Mouse (Mus musculus) 3134 (cell line): ENCODE measurements at regions not wholly inside any gene's neighbourhood (a gene's known extent, or its start where the extent isn't known, plus 50 kb on each side); places are given as distances from the start of the nearest gene placed in this dataset.

ENCODE experiments used
- DNase-seq: peaks from one replicate; pipeline ENCODE4 v3.0.0-alpha.2; 2011; ENCODE audit warnings: low spot score; ENCODE audit not compliant: insufficient read length; ENCODE audit errors: extremely low read depth

DNA sequence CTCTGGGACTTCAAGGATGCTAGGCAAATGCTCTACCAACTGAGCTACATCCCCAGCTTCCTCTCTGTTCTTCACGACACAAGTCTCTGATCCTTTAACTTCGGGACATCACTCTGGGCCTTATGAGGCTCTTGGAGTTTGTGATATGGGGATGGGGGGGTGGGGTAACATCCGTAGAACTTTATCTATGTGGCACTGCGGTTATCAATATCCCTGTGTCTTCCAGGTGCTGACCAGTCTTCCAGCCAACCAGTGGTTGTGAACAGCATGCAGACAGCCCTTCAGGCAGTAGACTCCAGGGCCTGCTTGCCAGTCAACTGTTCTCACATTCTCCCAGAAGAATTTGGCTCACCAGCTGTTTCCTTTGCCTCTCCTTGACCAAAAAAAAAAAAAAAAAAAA is 244.7 kb upstream of the Hs6st1 start:
- no peak for DNase-seq

DNA sequence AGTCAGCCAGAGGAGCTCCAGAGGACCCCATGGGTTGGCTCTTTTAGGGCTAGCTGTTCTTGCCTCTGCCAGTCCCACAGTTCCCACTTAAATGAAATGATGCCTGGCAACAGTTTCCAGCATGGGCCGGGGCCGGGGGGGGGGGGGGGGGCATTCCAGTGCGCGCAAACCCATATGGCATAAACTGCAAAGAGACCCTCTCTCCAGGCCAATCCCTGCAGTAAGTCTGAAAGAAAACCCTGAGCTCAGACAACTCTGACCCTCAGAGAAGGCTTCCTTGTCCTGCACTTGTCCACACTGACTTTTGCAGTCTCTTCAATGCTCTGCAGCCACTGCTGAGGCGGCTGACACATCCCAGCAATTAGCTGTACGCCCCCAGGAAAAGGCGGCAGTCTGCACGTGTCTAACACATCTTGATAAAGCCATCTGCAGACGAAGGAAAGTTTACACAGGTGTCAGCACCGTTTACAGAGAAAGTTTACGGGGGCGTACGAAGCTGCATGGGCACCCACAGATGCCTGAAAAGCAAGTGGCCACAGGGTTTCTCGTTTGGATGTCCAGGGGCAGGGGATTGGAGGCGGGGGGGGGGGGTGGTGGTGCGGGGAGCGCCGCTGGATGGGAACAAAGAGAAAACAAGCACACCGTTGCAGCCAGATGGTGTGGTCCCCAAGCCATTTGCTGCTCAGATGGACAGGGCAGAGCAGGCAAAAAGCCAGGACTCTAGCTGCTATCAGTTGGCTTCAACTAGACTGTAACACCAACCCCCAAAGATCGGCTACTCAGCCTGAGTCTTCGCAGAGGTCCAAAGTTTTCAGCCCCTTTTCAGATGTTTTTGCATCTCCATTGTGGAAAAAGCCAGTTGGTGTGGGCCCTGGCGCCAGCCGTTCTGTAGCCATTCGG is 244.0 kb upstream of the Hs6st1 start:
- DNase-seq = no peak

DNA sequence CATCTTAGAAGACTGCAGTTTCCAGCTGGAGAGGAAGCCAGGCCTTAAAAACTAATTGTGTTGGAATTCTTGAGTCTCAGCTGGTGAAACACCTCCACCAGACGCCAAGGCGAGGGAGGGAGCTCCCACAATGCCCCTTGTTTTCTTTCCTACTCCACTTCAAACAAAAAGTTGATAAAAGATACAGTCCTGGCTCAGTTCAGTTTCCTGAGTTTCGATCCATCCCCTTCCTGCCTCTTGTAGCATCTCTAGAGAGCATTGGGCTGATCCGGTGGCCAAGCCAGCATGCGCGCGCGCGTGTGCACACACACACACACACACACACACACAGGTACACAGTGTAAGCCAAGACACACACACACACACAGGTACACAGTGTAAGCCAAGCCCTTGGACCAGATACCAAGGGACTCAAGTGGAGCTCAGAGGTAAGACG is 242.7 kb upstream of the Hs6st1 start:
- DNase-seq = no peak

DNA sequence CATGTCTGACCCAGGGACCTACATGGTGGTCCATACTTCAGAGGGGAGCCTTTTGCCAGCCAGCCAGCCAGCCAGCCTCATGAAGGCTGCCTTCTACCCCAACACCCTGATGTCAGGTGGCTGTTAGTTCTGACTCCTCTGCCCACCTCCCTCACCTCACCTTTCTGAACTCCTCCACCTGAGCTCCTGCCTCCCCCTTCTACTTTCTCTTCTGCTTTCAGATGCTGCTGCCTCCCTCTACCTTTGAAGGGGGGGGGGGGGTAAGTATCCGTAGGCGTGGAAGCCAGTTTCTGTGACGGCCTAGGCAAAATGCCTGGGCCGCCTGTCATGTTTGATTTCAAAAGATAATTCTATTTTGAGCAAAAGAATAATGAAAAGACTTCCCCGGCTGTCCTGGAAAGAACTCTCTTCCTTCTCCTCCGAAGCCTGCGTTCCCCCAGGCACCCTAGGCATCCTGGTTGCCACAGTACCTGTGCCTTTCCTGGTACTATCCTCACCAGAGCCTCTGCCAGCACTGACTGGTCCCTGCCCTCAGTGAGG is 241.6 kb upstream of the Hs6st1 start:
- no peak for DNase-seq

DNA sequence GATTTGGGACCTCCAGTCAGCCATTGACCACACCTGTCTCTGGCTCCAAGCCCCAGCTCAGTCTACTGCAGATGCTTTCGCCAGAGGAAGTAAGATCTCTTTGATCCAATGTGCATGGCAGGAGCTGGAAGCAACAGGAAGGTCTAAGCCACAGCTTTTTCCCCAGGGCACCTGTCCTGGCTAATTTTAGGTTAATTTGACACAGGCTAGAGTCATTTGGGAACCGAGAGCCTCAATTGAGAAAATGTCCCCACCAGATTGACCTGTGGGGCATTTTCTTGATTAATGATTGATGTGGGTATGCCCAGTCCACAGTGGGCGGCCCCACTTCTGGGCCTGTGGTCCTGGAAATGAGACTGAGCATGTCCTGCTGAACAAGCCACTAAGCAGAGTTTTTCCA is 240.7 kb upstream of the Hs6st1 start:
- DNase-seq = no peak

DNA sequence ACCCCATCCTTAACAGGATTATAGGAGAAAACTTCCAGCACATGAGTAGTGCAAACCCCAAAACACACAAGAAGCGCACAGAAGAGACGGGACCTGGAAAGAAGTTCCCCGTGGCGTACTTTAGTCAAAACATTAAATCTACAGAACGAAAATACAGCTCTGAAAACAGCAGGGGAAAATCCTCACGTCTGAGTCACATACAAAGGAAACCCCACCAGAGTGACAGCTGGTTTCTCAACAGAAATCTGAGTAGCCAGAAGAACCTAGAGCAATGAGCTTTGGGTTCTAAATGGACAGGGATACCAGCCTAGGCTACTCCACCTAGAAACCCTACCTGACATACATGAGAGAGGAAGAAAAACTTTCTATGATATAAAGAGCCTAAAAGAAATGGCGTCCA is 234.0 kb upstream of the Hs6st1 start:
- no peak for DNase-seq

DNA sequence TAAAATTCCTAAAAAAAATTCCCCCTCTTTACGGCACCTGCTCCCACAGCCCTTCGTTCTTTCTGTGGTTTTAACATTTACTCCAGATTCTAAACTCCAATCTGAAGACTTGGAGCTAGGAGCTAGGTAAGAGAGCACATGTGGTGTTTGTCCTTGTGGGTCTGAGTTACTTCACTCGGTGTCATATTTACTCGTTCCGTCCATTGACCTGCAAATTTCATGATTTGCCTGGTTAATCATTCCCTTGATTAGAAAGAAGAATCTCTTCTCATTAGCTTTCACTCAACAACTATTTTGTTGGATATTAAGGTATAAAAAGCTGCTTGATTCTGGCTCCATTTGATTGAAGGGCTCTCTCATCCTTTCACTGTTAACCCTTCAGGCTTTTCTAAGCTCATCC is 231.6 kb upstream of the Hs6st1 start:
- DNase-seq = no peak

DNA sequence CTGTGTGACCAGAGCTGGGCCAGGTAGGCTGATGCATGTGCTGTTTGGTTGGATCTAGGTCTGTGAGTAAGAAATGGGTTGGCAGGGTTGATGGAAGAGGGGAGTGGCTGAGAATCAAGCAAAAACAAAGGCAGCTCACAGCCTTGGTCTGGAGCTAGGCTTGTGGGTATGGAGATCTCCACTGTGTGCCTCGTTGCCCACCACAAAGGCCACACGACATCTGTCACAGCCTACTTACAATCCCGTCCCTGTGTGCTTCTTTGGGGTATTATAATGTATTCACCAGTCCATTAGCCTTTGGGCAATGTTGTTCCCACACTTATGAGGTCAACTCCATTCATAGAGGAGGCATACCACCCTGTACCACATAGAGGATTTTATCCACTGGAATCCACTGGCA is 229.6 kb upstream of the Hs6st1 start:
- no peak for DNase-seq

DNA sequence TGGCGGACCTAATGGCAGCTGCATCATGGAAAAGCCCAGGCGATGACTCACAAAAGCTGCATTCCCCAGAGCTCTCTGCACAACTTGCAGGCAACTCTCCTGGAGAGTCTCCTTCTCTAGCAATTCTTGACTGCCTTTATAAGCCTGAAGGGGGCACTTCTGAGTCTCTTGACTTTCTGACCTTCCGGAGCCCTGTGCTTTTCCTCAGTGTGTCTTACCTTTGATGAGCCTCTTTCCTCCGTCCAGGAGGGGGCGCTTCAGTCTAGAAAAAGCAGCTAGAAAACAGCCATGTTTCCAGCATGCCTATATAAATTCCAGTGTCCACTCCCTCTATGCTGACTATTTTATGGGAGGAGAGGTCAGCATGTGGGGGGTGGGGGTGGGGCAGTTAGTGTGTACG is 228.8 kb upstream of the Hs6st1 start:
- peak; percentile 48 for DNase-seq

DNA sequence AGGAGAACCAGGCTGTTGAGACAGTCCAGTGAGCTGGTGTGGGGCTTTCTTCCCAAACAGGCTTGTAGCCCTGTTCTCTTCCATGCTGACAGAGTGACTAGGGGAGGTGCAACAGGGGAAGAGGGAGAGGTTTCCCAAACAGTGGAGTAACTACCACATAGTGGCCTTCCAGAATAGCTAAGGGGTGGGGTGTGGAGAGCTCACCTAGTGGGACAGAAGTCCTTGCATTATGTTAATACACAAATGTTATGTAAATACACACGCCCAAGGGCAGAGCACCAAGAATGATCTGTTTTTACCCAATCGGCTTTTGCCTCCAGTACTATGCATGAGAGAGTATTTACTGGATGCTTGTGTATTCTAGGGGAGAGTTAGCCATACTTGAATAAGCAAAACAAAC is 226.6 kb upstream of the Hs6st1 start:
- DNase-seq = no peak

DNA sequence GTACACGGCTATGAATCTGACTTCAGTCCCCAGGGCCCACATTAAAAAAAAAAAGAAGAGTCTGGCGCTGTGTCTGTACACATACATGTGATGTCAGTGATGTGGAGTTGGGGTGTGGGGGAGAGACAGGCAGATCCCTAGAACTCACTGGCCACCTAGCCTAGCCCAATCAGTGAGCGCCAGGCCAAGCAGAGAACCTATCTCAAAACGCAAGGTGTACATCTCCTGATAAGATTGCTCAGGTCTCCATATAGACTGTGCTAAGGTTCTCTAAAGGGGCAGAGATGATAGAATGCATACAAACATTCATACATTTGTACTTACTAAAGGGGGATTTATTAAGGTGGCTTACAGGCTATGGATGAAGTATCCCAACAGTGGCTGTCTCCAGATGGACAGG is 225.5 kb upstream of the Hs6st1 start:
- no peak for DNase-seq

DNA sequence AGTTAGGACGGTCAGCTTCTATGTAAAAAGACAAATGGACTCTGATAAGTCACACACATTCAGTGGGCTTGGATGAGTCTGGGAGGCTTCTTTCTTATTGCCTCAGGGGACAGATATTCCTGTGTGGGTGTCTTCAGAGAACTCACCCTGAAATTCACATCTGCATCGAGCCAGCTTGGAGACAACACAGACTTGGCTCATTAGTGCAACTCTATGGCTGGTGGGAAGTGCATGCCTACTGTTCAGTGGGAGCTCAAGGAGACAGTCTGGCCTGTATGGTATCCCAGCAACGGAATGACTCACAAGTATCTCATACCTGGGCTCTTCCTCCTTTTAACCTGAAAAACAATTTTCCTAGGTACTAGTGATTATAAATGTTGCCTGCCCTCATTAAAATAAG is 224.6 kb upstream of the Hs6st1 start:
- no peak for DNase-seq

DNA sequence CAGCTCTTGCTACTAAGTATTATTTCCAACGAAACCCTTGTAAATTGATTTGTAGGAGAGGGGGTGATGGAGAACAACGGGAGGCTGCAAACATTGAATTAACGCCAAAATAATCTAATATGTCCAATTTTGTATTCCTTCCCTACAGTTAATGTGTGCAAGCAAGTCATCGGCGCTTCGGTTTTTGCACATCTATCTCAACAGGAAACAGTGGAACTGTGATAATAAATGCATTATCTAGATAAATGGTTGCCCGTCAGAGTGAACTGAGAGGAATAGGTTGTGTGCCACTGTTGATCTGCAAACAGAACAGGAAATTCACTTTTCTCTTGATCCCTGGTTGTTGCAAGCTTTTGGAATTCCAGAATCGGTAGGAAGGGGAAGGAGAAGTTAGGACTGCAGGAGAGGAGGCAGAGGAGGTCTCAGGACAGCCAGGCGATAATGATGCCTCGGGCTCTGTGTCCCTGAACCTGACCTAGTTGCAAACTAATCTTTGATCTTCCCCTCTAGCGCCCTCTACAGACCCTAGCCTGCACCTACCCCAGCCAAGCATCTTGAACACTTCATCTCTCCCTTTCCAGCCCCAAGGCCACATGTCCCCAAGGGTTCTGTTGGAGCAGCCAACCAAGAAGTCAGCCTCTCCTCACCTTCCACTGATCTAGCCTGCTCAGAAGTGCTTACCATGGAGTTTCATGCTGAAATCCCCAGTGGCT is 221.8 kb upstream of the Hs6st1 start:
- no peak for DNase-seq

DNA sequence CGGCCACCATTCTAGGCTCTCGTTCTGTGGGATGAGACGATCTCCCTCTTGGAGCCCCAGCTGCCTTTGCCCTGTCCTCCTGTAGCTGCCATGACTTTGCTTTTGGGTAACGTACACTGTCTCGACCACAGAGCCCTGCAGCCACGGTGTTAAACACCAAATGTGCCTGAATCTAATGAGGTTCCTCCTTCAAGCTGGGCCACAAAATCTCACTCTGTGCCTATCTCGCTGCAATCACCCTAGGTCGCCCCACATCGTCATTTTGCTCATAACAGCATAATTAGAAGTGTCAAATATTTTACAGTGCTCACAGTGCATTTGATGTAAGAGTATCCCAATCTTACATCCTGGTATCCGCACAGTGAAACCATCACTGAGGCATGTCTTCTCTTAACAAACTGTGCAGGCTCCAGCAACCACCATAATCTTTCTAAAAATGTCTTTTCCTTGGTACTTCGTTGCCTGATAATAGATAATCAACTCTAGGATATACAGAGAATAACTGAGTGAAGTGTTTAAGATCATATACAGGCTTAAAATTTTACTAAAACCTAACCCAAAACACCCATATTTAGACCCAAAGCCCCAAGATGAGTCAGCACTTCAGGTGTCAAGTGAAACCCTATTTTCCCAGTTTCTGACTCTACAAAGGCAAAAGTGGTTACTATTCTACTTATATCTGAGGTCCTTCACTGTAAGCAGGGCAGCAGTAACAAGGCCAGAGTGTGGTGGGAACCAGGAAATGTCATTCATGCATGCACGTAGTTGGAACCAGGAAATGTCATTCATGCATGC is 219.8 kb upstream of the Hs6st1 start:
- DNase-seq = no peak

DNA sequence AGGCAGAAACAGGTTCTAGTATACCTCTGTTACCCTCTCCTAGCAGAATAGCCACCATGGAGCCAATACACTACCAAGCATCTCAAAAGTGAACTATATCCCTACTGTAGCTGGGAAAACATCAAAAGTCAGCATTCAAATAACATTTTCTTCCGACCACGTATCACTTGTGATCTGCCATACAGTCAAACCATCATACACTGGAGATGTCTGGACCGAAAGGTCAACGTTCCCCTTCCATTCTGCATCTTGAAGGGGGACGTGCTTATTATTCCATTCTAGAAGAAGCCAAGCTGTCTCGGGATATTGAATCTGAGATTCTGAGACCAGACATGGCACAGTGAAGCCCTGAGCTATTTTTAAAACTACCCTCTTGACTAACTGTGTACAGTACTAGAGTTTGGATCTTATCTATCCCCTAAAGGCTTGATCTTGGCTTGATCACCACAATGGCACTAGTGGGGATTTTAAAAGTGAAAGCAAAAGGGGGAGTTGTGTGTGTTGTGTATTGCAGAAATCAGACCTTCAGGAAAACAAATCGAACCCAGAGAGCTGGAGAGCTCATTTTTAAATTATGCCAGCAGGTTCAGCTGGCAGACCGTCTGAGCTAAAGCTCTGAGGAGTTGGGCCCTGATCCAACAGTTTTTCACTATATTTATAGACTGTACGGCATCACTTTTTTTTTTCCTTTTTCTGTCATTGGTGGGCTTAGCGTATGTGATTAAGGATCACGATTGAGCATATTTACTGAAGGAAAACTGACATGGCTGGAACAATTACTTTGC is 218.6 kb upstream of the Hs6st1 start:
- no peak for DNase-seq

DNA sequence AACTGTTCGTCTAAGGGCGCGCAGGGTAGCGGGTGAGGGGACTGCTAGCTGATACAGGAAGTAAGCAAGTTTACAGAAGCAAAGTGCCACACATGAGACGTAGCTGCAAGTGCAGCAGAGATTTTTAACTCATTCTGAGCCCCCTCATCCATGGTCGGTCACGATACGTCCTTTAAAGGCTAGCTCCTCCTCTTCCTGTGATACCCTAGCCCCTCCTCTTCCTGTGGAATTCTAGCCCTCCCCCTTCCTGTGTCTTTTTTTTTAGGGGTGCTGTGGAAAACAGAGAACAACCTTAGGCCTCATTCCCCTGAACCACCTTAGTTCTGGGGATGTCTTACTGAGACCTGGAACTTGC is 218.0 kb upstream of the Hs6st1 start:
- no peak for DNase-seq

DNA sequence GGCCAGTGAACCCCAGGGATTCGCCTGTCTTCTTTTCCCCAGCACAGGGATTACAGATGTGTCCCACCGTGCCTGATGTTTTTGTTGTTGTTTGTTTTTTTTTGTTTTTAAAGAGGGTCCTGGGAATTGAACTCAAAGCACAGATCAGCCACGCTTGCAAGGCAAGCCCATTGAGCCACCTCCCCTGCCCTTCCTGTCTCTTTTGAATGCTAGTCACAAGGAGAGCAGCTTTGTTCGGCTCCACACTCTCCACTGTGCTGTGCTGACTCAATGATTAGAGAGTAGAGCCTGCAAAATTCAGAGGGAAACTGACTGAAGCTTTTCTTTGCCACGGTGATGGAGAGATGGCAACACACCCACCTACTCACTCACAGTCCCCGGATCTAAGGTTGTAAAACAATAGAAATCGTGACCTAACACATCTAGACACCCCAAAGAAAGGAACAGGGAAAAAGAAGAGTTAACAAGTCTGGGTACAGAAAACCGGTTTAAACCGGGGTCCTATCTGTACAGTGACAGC is 217.6 kb upstream of the Hs6st1 start:
- no peak for DNase-seq

DNA sequence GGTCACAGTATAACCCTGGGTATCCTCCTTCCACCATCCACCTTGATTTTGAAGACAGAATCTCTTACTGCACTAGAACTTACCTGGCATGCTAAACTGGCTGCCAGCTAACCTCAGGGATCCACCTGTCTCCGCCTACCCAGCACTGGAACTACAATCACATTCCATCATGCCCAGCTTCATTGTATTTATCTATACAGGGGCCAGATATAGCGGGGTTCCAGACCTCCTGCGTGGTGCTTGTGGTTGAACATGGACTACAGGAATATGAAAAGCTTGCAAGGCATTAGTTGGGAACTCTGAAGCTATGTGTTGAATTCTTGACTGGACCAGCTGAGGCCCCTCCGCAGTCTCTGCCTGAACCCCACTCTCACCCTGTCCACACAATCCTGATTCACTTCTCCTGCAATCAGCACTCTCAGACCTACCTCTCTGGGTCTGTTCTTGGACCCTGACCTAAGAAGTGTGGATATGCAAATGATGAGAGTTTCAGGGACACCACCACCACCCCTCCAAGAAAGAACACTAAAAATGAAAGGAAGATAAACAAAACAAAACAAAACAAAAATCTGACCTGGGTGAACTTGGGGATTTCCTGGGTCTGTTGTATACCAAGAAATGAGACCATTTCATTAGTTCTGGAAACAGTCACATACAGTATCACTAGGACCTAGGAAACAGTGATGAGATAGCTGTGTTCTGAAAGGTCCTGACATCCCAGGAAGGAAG is 216.4 kb upstream of the Hs6st1 start:
- DNase-seq = no peak

DNA sequence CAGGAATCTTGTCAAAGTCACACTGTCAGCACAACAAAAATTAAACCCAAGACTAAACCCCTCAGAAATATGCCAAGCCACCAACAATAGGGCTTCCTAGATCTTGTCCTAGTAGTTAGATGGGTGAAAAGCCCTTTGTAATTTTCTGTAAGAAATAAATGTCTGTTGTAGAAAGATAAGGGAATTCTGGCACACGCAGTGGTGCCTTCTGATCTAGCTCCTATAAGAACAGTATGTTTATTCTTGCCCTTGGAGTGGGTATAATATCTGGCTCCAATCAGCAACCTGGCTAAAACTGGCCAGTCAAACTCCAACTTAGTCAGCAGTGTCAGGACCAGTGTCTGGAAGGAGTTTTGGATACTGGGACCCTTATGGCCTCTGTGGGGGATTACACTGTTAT is 215.2 kb upstream of the Hs6st1 start:
- DNase-seq = no peak

DNA sequence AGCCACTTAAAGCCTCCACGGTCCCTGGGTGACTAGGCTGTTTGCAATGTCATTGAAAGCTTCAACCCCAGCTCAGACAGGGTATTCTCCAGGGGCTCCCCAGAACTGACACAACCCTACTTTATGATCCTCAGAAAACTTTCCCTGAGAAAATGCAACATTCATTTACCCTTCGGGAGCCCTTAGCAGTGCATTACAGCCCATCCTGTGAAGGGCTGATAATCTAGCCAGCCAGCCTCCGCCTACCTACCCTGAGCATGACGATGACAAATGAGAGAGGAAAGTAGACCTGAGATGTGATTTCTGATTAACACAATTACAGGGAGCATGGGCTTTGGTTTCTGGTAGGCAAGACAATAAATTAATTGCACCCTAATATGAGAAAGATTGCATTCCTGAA is 212.6 kb upstream of the Hs6st1 start:
- no peak for DNase-seq
